Mouse (Mus musculus): ENCODE results near the gene Vstm2l.

DNA sequence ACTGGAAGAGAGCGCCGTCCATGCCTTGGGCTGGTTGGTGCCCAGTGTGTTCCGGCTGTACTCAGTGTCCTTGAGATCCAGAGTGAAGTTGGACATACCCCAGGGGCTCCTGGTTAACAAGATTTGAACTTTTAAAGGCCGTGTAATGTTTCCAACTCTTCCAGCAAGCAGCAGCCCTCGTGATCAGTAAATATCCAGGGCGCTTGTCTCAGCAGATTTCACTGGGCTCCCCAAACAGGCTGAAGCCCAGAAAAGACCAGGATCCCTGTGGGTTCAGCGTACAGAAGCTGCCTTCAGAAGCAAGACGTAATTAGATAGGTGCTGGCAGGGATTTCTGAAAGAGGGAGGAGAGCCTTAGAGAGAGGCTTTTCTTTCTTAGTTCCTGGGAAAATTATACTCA lies 39.3 kb upstream of the Vstm2l start:
- TF ChIP-seq EP300 (IDR thresholded peaks at IDR 0.05; ENCODE audit: low read depth) (no peak), CTCF (IDR thresholded peaks at IDR 0.05; ENCODE audit: low read depth) (no peak)

Data from liver, embryonic 14.5 days (tissue).